Mouse (Mus musculus): ENCODE results near the gene Triobp. TPM values are rescaled to one million over a fixed set of nuclear protein-coding genes. Genes with fewer than 3 reads are reported as not detected.
"Not testable (repeated sequence)": the region's sequence is repeated elsewhere in the genome, so short reads cannot be mapped to it uniquely, and the experiment has no call there.

The Triobp gene
- polyA plus RNA-seq, 1 experiment = 11.0 TPM

GRCm38 (mm10) chr15:79003079-79003478, 55.6 kb downstream of the Triobp start:
- Histone ChIP-seq H3K27ac (ENCODE audit: insufficient read depth, low read length) (no peak overlapping the region), H3K4me1 (ENCODE audit: control insufficient read depth, insufficient read depth, low read length) (no peaks in the 10 kb centered on the region), H3K4me3 (ENCODE audit: insufficient read depth, low read length) (no peak overlapping the region)
- TF ChIP-seq POLR2A (IDR thresholded peaks at IDR 0.05; ENCODE audit: extremely low read depth, insufficient read depth, low read length) (no peak), CTCF (IDR thresholded peaks at IDR 0.05; ENCODE audit: extremely low read depth, insufficient read depth, low read length) (no peak)

- TF ChIP-seq CTCF (IDR thresholded peaks at IDR 0.05; ENCODE audit: extremely low read depth, insufficient read depth, low read length) = no peak
- TF ChIP-seq POLR2A (IDR thresholded peaks at IDR 0.05; ENCODE audit: extremely low read depth, insufficient read depth, low read length) = no peak
- H3K27ac ChIP-seq (ENCODE audit: insufficient read depth, low read length) = no peak overlapping the region
- H3K4me3 ChIP-seq (ENCODE audit: insufficient read depth, low read length) = no peak overlapping the region
- H3K4me1 ChIP-seq (ENCODE audit: control insufficient read depth, insufficient read depth, low read length) = no peaks in the 10 kb centered on the region
Observed at GRCm38 (mm10) chr15:79005581-79005980, 58.1 kb downstream of the Triobp start.

GRCm38 (mm10) chr15:79006638-79007037, 59.1 kb downstream of the Triobp start:
- H3K4me3 ChIP-seq (ENCODE audit: insufficient read depth, low read length) = no peak overlapping the region
- H3K4me1 ChIP-seq (ENCODE audit: control insufficient read depth, insufficient read depth, low read length) = no peaks in the 10 kb centered on the region
- no peak for TF ChIP-seq CTCF (IDR thresholded peaks at IDR 0.05; ENCODE audit: extremely low read depth, insufficient read depth, low read length)
- TF ChIP-seq POLR2A (IDR thresholded peaks at IDR 0.05; ENCODE audit: extremely low read depth, insufficient read depth, low read length) = no peak
- H3K27ac ChIP-seq (ENCODE audit: insufficient read depth, low read length) = no peak overlapping the region

- no peaks in the 10 kb centered on the region for H3K4me1 ChIP-seq (ENCODE audit: control insufficient read depth, insufficient read depth, low read length)
- H3K4me3 ChIP-seq (ENCODE audit: insufficient read depth, low read length) = no peak overlapping the region
- no peak for TF ChIP-seq POLR2A (IDR thresholded peaks at IDR 0.05; ENCODE audit: extremely low read depth, insufficient read depth, low read length)
- TF ChIP-seq CTCF (IDR thresholded peaks at IDR 0.05; ENCODE audit: extremely low read depth, insufficient read depth, low read length) = no peak
- H3K27ac ChIP-seq (ENCODE audit: insufficient read depth, low read length) = no peak overlapping the region
Observed at GRCm38 (mm10) chr15:79007059-79007458, 59.5 kb downstream of the Triobp start.

GRCm38 (mm10) chr15:79007836-79008235, 60.3 kb downstream of the Triobp start:
- not testable (repeated sequence) for H3K4me1 ChIP-seq (ENCODE audit: control insufficient read depth, insufficient read depth, low read length); H3K4me3 ChIP-seq (ENCODE audit: insufficient read depth, low read length); H3K27ac ChIP-seq (ENCODE audit: insufficient read depth, low read length)

DNA sequence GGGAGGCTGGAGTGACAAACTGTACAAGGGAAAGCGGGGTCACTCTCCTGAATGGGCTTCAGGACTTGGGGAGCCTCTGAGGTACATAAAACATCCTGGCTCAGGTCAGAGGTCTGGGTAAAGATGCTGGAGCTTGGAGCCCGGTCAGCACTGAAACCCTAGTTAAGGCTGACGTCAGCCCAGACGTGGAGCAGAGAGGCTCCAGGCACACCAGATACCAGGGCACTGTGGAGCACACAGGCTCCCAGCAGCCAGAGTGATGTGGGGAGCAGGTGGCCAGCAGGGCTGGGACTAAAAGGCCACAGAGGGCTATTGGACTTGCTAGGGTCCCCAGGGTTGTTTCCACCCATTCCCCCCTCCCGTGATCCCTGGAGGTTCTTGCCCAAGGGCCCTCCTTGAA, 62.2 kb downstream of the Triobp start:
- Histone ChIP-seq H3K4me1 (ENCODE audit: control insufficient read depth, insufficient read depth, low read length) (no peaks in the 10 kb centered on the region), H3K27ac (ENCODE audit: insufficient read depth, low read length) (no peak overlapping the region), H3K4me3 (ENCODE audit: insufficient read depth, low read length) (no peak overlapping the region)
- TF ChIP-seq CTCF (IDR thresholded peaks at IDR 0.05; ENCODE audit: extremely low read depth, insufficient read depth, low read length) (no peak), POLR2A (IDR thresholded peaks at IDR 0.05; ENCODE audit: extremely low read depth, insufficient read depth, low read length) (no peak)

GRCm38 (mm10) chr15:79011550-79011949, 64.0 kb downstream of the Triobp start:
- Histone ChIP-seq H3K4me1 (ENCODE audit: control insufficient read depth, insufficient read depth, low read length) (no peaks in the 10 kb centered on the region), H3K4me3 (ENCODE audit: insufficient read depth, low read length) (no peak overlapping the region), H3K27ac (ENCODE audit: insufficient read depth, low read length) (no peak overlapping the region)
- no peak for TF ChIP-seq POLR2A (IDR thresholded peaks at IDR 0.05; ENCODE audit: extremely low read depth, insufficient read depth, low read length)
- no peak for TF ChIP-seq CTCF (IDR thresholded peaks at IDR 0.05; ENCODE audit: extremely low read depth, insufficient read depth, low read length)

DNA sequence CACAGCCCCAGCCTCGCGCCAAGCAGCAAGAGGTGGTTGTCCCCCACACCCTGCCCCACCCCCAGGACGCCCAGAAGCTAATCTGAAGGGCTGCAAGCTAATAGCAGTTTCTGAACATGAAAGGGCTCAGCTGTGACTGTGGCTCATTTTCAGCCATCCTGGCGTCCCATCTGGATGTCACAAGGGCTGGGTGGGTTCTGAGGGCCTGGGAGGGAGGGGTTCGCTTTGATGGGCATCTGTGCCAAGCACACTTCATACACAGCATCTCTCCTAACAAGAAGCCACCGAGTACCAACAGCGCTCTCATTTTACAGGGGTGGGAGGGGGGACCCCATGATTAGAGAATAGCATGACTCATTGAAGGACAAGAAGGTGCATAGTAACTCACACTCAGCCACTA, 65.9 kb downstream of the Triobp start:
- no peak for TF ChIP-seq POLR2A (IDR thresholded peaks at IDR 0.05; ENCODE audit: extremely low read depth, insufficient read depth, low read length)
- TF ChIP-seq CTCF (IDR thresholded peaks at IDR 0.05; ENCODE audit: extremely low read depth, insufficient read depth, low read length) = no peak
- H3K4me1 ChIP-seq (ENCODE audit: control insufficient read depth, insufficient read depth, low read length) = no peaks in the 10 kb centered on the region
- no peak overlapping the region for H3K4me3 ChIP-seq (ENCODE audit: insufficient read depth, low read length)
- H3K27ac ChIP-seq (ENCODE audit: insufficient read depth, low read length) = no peak overlapping the region

DNA sequence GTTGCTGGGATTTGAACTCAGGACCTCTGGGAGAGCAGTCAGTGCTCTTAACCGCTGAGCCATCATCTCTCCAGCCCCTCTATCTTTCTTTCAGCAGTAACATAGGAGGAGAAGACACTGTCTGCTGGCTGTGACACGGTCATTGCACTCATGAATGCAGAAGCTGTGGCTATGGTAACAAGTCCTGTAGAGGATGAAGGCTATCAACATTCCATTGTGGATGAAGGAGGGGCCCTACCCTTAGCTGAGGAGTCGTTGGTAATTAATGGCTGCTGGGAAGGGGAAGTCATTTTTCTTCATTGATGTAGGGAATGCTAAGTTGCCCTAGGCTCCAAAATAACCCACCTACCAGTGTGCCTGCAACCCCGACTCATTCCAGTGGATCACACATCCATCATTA, 70.7 kb downstream of the Triobp start:
- Histone ChIP-seq H3K4me1 (ENCODE audit: control insufficient read depth, insufficient read depth, low read length) (peaks cover 1% of the 10 kb centered on the region; the same call in 1 of the 2 replicates), H3K27ac (ENCODE audit: insufficient read depth, low read length) (no peak overlapping the region), H3K4me3 (ENCODE audit: insufficient read depth, low read length) (no peak overlapping the region)
- TF ChIP-seq POLR2A (IDR thresholded peaks at IDR 0.05; ENCODE audit: extremely low read depth, insufficient read depth, low read length) (no peak), CTCF (IDR thresholded peaks at IDR 0.05; ENCODE audit: extremely low read depth, insufficient read depth, low read length) (no peak)

- H3K27ac ChIP-seq (ENCODE audit: insufficient read depth, low read length) = no peak overlapping the region
- H3K4me3 ChIP-seq (ENCODE audit: insufficient read depth, low read length) = no peak overlapping the region
- no peak for TF ChIP-seq POLR2A (IDR thresholded peaks at IDR 0.05; ENCODE audit: extremely low read depth, insufficient read depth, low read length)
- peaks cover 1% of the 10 kb centered on the region; the same call in 1 of the 2 replicates for H3K4me1 ChIP-seq (ENCODE audit: control insufficient read depth, insufficient read depth, low read length)
Observed at GRCm38 (mm10) chr15:79018886-79019285, 71.4 kb downstream of the Triobp start.

Data from cortical plate, adult 2 months (tissue).